Mouse (Mus musculus) cerebellum, postnatal 4 days (tissue): ENCODE results near the gene Adgra3.

ENCODE experiments used
- DNase-seq, 2 experiments: peaks; one replicate each; pipeline ENCODE4 v3.0.0; 2022; ENCODE audit warnings: low spot score in 2 of 2, mixed read lengths in 1 of 2

Adgra3 gene

DNA sequence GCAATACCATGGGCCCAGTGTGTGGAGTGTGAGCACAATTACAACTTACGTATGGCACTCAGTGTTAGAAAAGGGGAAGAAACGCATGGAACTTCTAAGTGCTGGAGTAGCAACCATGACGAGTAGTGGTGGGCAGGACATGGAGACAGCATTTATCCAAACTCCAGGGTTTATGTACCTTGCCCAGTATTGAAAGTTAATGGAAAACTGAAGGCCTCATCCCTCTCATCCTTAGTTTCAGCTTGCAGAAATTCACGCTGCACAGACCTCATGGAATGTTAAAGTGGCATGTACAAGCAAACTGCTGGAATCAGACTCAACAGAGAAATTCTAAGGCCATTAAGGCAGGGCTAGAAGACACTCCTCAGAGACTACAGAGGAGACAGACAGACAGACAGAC, 84.6 kb downstream of the Adgra3 start:
- DNase-seq: no peak

GRCm38 (mm10) chr5:49969660-49970059, 89.1 kb downstream of the Adgra3 start:
- no peak for DNase-seq

GRCm38 (mm10) chr5:49967726-49968125, 91.1 kb downstream of the Adgra3 start:
- DNase-seq: no peak

- no peak for DNase-seq
Measured at GRCm38 (mm10) chr5:49965810-49966209, 93.0 kb downstream of the Adgra3 start.

- DNase-seq: peak; percentile 39 to 68
Measured at GRCm38 (mm10) chr5:49961478-49962431, 97.1 kb downstream of the Adgra3 start.

DNA sequence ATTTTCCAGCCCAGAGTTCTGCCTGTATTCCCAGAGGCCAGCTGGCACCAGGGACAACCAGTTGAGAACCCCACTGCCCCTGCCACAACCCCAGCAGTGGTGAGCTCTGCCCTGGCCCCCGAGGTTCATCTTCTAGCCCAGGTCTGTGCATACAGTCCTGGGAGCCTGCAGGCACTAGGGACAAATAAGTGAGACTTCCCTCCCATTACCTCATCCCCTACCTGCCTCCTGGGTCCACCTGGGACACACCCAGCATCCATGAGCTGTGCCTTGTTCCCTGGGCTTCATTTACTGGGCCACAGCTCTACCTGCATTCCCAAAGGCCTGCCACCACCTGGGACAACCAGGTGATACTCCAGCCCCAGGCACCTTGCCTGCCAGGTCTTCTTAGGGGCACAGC, 122.5 kb downstream of the Adgra3 start:
- no peak for DNase-seq

DNA sequence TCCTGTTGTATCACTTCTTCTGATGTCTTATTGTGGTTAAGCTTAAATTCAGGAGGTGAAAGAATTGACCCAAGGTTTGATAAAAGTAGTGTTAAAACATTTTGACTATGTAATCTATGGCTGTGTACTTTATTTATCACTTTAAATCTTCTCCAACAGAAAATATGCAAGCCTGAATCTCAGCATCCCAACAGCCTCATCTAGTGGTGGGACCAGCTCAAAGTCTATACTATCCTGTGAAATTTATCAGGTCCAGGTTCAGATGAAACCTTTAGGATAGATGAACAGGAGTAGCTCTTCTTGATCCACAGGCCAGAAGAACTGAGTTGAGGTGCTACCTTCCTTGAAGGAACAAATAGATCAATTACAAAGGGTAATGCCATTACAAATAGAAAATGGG, 134.1 kb downstream of the Adgra3 start:
- no peak for DNase-seq

DNA sequence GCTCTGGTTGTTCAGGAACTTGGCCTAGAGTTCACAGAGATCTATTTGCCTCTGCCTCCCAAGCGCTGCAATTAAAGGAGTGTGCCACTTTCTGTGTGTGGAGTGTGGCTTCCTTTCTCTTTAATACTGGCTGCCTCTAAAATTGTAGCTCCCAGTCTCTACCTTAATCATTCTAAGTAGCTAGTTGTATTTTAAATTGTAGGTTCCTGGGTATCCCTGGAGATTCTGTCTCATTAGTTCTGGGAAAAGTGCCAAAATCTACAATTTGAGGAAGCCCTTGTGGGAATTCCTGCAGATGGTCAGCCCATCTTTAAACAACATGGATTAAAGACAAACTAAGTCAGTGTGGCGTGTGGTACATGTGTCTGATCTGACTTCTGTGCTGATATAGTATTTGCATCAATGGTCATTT, 143.1 kb downstream of the Adgra3 start:
- no peak for DNase-seq
